Mouse (Mus musculus) embryo, embryonic 11.5 days (tissue): ENCODE data around the gene Nkx6-1.
A peak's percentile ranks its signal among the peaks of the same experiment; 100 is the strongest.

Experiments
- DNase-seq: peaks from one replicate; pipeline ENCODE4 v3.0.0-alpha.2; 2012; ENCODE audit warnings: low read depth, low spot score

Gene Nkx6-1

GRCm38 (mm10) chr5:101664945-101665615, at the start of gene Nkx6-1:
Nkx6-1 (minus strand) TSS chr5:101664996.
- DNase-seq = peak; percentile 86

- no peak for DNase-seq
These were observed 48.3 kb upstream of the Nkx6-1 start for GRCm38 (mm10) chr5:101713064-101713613.

GRCm38 (mm10) chr5:101703374-101704260, 38.8 kb upstream of the Nkx6-1 start:
- DNase-seq = no peak

GRCm38 (mm10) chr5:101702636-101703035, 37.8 kb upstream of the Nkx6-1 start:
- no peak for DNase-seq

- peak; percentile 39 for DNase-seq
These were observed 35.8 kb upstream of the Nkx6-1 start for GRCm38 (mm10) chr5:101700607-101701006.

GRCm38 (mm10) chr5:101688581-101688980, 23.8 kb upstream of the Nkx6-1 start:
- DNase-seq = no peak

GRCm38 (mm10) chr5:101683340-101683739, 18.5 kb upstream of the Nkx6-1 start:
- DNase-seq = no peak

GRCm38 (mm10) chr5:101680338-101680737, 15.5 kb upstream of the Nkx6-1 start:
- DNase-seq = no peak

GRCm38 (mm10) chr5:101669381-101669780, 4.6 kb upstream of the Nkx6-1 start:
- no peak for DNase-seq

- no peak for DNase-seq
These were observed 3.7 kb upstream of the Nkx6-1 start for GRCm38 (mm10) chr5:101668475-101668874.

- DNase-seq = no peak
These were observed 3.2 kb upstream of the Nkx6-1 start for GRCm38 (mm10) chr5:101668028-101668427.

GRCm38 (mm10) chr5:101667263-101667990, 2.6 kb upstream of the Nkx6-1 start:
- DNase-seq = no peak

- DNase-seq = no peak
These were observed 1.9 kb upstream of the Nkx6-1 start for GRCm38 (mm10) chr5:101666713-101667112.

GRCm38 (mm10) chr5:101666091-101666490, 1.3 kb upstream of the Nkx6-1 start:
- no peak for DNase-seq

- no peak for DNase-seq
These were observed 324 bp downstream of the Nkx6-1 start for GRCm38 (mm10) chr5:101664423-101664921.

- DNase-seq = no peak
These were observed 974 bp downstream of the Nkx6-1 start for GRCm38 (mm10) chr5:101663621-101664422.

- no peak for DNase-seq
These were observed 1.6 kb downstream of the Nkx6-1 start for GRCm38 (mm10) chr5:101663176-101663575.

- no peak for DNase-seq
These were observed 2.3 kb downstream of the Nkx6-1 start for GRCm38 (mm10) chr5:101662485-101662884.

GRCm38 (mm10) chr5:101661561-101662211, 3.1 kb downstream of the Nkx6-1 start:
- DNase-seq = no peak

GRCm38 (mm10) chr5:101660666-101661065, 4.1 kb downstream of the Nkx6-1 start:
- no peak for DNase-seq
